Mouse (Mus musculus) lung, embryonic 14.5 days (tissue): ENCODE measurements at regions not wholly inside any gene's neighbourhood (a gene's known extent, or its start where the extent isn't known, plus 50 kb on each side); places are given as distances from the start of the nearest gene placed in this dataset.
"Not testable (repeated sequence)": the region's sequence is repeated elsewhere in the genome, so short reads cannot be mapped to it uniquely, and the experiment has no call there.

Experiments
- ATAC-seq: fragments of 200-750 bp; cut with Nextera tagmentation; 2 replicates; pipeline ENCODE4 v1.8.0; 2017; ENCODE audit warnings: mild to moderate bottlenecking, moderate TSS enrichment, moderate library complexity; ENCODE audit not compliant: insufficient read depth
- DNase-seq: peaks from one replicate; pipeline ENCODE4 v3.0.0-alpha.2; 2015
- H3K27ac ChIP-seq: fragments of 300-500 bp; sonication (generic); 2 replicates; pipeline ENCODE4 v1.5.1; 2014; ENCODE audit warnings: low read depth, mild to moderate bottlenecking, moderate library complexity
- H3K27me3 ChIP-seq: fragments of 300-500 bp; sonication (generic); 2 replicates; pipeline ENCODE4 v1.6.1; 2014; ENCODE audit warnings: low read length, control low read depth; ENCODE audit not compliant: insufficient read depth
- H3K36me3 ChIP-seq: fragments of 300-500 bp; sonication (generic); 2 replicates; pipeline ENCODE4 v1.6.1; 2014; ENCODE audit warnings: control low read depth; ENCODE audit not compliant: insufficient read depth
- H3K4me1 ChIP-seq: fragments of 300-500 bp; sonication (generic); 2 replicates; pipeline ENCODE4 v1.6.1; 2014; ENCODE audit warnings: antibody characterized with exemption, control low read depth; ENCODE audit not compliant: insufficient read depth
- H3K4me2 ChIP-seq: fragments of 300-500 bp; sonication (generic); 2 replicates; pipeline ENCODE4 v1.6.1; 2014; ENCODE audit warnings: mild to moderate bottlenecking
- H3K4me3 ChIP-seq: fragments of 300-500 bp; sonication (generic); 2 replicates; pipeline ENCODE4 v1.5.1; 2014; ENCODE audit warnings: low read depth, low read length
- H3K9ac ChIP-seq: fragments of 300-500 bp; sonication (generic); 2 replicates; pipeline ENCODE4 v1.6.1; 2014
- H3K9me3 ChIP-seq: fragments of 300-500 bp; sonication (generic); 2 replicates; pipeline ENCODE4 v1.6.1; 2016; ENCODE audit warnings: low read depth, low read length, control low read depth
- CTCF ChIP-seq: IDR thresholded peaks from 2 replicates; pipeline ENCODE4 v1.5.1; 2016; ENCODE audit warnings: antibody characterized with exemption, low read depth
- WGBS: fragments of 180-500 bp; shearing (Covaris S2); extraction: QIAGEN DNeasy Blood & Tissue Kit; methylation state at CpG from one replicate; pipeline ENCODE4 v1.1.7; 2014; 5-methylcytosine and 5-hydroxymethylcytosine counted together

GRCm38 (mm10) chr13:3138698-3139097 is 399.2 kb upstream of the Gdi2 start:
- TF ChIP-seq CTCF, result no peak
- Histone ChIP-seq H3K9me3 (no peaks in the 10 kb centered on the region), H3K4me2 (no peak overlapping the region), H3K27ac (no peak overlapping the region), H3K4me3 (no peak overlapping the region), H3K9ac (no peak overlapping the region), H3K27me3 (no peaks in the 10 kb centered on the region), H3K4me1 (no peaks in the 10 kb centered on the region), H3K36me3 (no peaks in the 10 kb centered on the region)
- no peak for DNase-seq
- ATAC-seq, result no peak
- WGBS, result 92% methylated on average over 14 of the region's 14 CpGs

- not testable (repeated sequence) for H3K9me3 ChIP-seq, H3K4me1 ChIP-seq, H3K4me3 ChIP-seq, DNase-seq, H3K27ac ChIP-seq, H3K36me3 ChIP-seq, H3K4me2 ChIP-seq, H3K9ac ChIP-seq, ATAC-seq, H3K27me3 ChIP-seq
- 89% methylated on average over 1 of the region's 1 CpGs for WGBS
Observed at GRCm38 (mm10) chr13:3145513-3145912, 392.4 kb upstream of the Gdi2 start.
